Mouse (Mus musculus): Measurements from ENCODE around the gene Rbm5. TPM values are rescaled to one million over a fixed set of nuclear protein-coding genes. Genes with fewer than 3 reads are reported as not detected.

The Rbm5 gene
- polyA plus RNA-seq (2021; fragmentation: Nextera tagmentation), result 31.9 and 37.2 TPM in 2 replicates
- long read RNA-seq, experiment 1, transcript Rbm5-214 (25 exons, 3,205 nt), result major isoform, 11 of 54 reads
- long read RNA-seq, experiment 1, partial matches to known transcripts, result 38 of 54 reads
- long read RNA-seq, experiment 1, other reads (novel, unspliced or antisense), result 4 of 54 reads
- long read RNA-seq, experiment 2, full-length matches to known transcripts, result 233 of 374 reads
- long read RNA-seq, experiment 2, partial matches to known transcripts, result 108 of 374 reads
- long read RNA-seq, experiment 2, other reads (novel, unspliced or antisense), result 33 of 374 reads

DNA sequence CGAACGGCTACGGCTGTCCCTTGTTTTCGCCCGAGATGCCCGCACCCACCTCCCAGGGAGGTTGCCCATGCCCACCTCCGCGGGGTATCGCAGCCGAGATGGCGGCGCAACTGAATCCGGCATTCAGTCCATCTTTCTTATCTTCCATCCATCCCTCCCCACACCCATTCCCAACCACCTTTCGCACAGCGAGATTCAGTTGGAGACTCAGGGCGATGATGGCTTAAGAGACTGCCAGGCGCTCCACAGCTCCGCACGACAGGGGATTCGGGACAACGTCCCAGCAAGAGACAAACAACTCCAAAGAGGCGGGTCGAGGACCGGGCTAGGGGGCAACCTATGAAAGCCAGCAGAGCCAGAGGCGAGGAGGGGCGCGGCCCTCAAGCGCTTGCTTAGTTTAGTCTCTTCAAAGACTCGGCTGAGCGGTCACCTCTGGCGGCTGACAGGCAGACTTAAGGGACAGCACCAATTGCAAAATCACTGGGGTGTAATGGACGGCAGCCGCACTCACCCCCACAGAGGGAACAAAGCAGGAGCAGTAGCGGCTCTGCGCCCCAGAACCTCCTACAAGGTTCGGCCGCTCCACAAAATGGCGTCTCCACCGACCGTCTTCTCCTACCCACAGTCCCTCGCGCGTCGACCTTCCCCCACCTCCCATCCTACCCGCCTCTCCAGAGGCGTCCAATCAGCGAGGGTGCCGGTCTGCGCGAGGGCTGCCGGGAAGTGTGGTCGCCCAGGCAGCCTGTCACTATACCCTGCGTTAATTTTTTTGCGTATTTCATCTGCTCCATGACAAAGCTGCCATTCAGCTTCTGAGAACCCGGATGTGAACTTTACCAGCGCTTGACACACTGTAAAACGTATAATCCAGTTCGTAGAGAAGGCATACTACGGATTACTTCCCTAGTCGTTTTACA, at the start of gene Rbm5:
Gene Rbm5 (minus strand): TSS at position 623 of the 917 bp plus-strand sequence.

DNA sequence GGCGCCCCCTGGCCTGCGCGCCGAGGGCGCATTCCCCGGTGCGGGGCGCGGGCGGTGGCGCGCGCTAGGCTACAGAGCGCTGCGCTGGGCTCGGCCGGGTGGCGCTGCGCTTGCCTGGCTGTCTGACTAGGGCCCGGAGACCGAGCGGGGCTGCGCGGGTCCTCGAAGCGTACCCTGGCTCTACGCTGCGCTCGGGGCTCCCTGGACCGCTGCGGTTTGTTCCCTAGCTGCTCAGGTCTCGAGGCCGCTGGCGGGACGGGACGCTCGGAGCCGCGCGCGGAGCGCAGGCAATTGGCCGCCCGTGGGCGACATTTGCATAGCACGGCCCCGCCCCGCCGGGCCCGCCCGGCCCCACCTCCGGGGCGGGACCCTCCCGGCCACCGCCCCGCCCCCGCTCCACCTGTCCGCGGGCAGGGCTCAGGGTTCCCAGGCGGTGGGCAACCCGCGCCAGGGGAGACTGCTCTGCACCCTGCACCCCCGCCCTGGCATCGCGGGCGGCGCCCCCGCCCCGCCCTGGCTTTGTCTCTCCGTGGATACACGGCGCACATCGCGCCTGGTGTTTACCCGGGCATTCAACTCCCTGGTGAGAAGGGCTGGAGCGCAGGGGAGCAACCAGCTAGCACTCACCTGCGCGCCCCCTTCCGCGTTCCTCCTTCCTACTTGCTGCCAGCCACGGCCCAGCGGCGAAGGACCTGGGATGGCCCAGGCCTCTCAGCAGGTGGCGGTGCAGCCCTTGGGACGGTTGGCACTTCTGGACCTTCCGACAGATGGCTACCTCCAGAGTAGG, 60.9 kb downstream of the Rbm5 start, which contains the start of gene Sema3f:
Gene Sema3f (minus strand): TSS at position 779 of the 787 bp plus-strand sequence.

Other genes starting within 250 kb of the Rbm5 start
- gene Tmem115, start 237.1 kb downstream of the Rbm5 start, polyA plus RNA-seq (2021; fragmentation: Nextera tagmentation), result 40.5 and 46.0 TPM in 2 replicates
- 44.2 and 47.5 TPM in 2 replicates for gene Cyb561d2, start 228.8 kb downstream of the Rbm5 start, polyA plus RNA-seq (2021; fragmentation: Nextera tagmentation)
- 63.1 and 69.0 TPM in 2 replicates for gene Nprl2, start 228.8 kb downstream of the Rbm5 start, polyA plus RNA-seq (2021; fragmentation: Nextera tagmentation)
- gene Zmynd10, start 223.7 kb downstream of the Rbm5 start, polyA plus RNA-seq (2021; fragmentation: Nextera tagmentation), result 4.1 and 7.1 TPM in 2 replicates
- 9.8 and 10.1 TPM in 2 replicates for gene Rassf1, start 219.4 kb downstream of the Rbm5 start, polyA plus RNA-seq (2021; fragmentation: Nextera tagmentation)
- gene Tusc2, start 207.7 kb downstream of the Rbm5 start, polyA plus RNA-seq (2021; fragmentation: Nextera tagmentation), result 100 and 108 TPM in 2 replicates
- 16.4 and 16.9 TPM in 2 replicates for gene Hyal2, start 203.1 kb downstream of the Rbm5 start, polyA plus RNA-seq (2021; fragmentation: Nextera tagmentation)
- gene Hyal1, start 194.1 kb downstream of the Rbm5 start, polyA plus RNA-seq (2021; fragmentation: Nextera tagmentation), result 3.7 and 4.0 TPM in 2 replicates
- gene Naa80, start 192.1 kb downstream of the Rbm5 start, polyA plus RNA-seq (2021; fragmentation: Nextera tagmentation), result 9.6 and 9.7 TPM in 2 replicates
- 0.40 and 1.7 TPM in 2 replicates for gene Hyal3, start 190.2 kb downstream of the Rbm5 start, polyA plus RNA-seq (2021; fragmentation: Nextera tagmentation)
- gene Ifrd2, start 183.4 kb downstream of the Rbm5 start, polyA plus RNA-seq (2021; fragmentation: Nextera tagmentation), result 4.4 and 4.7 TPM in 2 replicates
- 1.4 and 9.8 TPM in 2 replicates for gene Sema3b, start 161.8 kb downstream of the Rbm5 start, polyA plus RNA-seq (2021; fragmentation: Nextera tagmentation)
- gene Gnai2, start 135.6 kb downstream of the Rbm5 start, polyA plus RNA-seq (2021; fragmentation: Nextera tagmentation), result 26.4 and 30.7 TPM in 2 replicates
- 43.1 and 65.0 TPM in 2 replicates for gene Slc38a3, start 101.5 kb downstream of the Rbm5 start, polyA plus RNA-seq (2021; fragmentation: Nextera tagmentation)
- gene Gnat1, start 91.3 kb downstream of the Rbm5 start, polyA plus RNA-seq (2021; fragmentation: Nextera tagmentation), result 26.0 and 27.1 TPM in 2 replicates
- 0.31 and 1.1 TPM in 2 replicates for gene Sema3f, start 60.5 kb downstream of the Rbm5 start, polyA plus RNA-seq (2021; fragmentation: Nextera tagmentation)
- gene Rbm6, start 102.2 kb upstream of the Rbm5 start, polyA plus RNA-seq (2021; fragmentation: Nextera tagmentation), result 20.0 and 20.5 TPM in 2 replicates
- gene Mon1a, start 117.2 kb upstream of the Rbm5 start, polyA plus RNA-seq (2021; fragmentation: Nextera tagmentation), result 22.7 and 22.9 TPM in 2 replicates
- gene Mst1r, start 135.9 kb upstream of the Rbm5 start, polyA plus RNA-seq (2021; fragmentation: Nextera tagmentation), result 0.25 and 0.41 TPM in 2 replicates
- not detected in 2 replicates for gene Actl11, start 157.5 kb upstream of the Rbm5 start, polyA plus RNA-seq (2021; fragmentation: Nextera tagmentation)
- gene Camkv, start 164.7 kb upstream of the Rbm5 start, polyA plus RNA-seq (2021; fragmentation: Nextera tagmentation), result 314 and 331 TPM in 2 replicates
- gene Traip, start 179.1 kb upstream of the Rbm5 start, polyA plus RNA-seq (2021; fragmentation: Nextera tagmentation), result 2.6 and 3.4 TPM in 2 replicates
- 3.0 TPM in 2 replicates for gene Uba7, start 204.5 kb upstream of the Rbm5 start, polyA plus RNA-seq (2021; fragmentation: Nextera tagmentation)
- 0.18 and 0.20 TPM in 2 replicates for gene Gm20661, start 212.1 kb upstream of the Rbm5 start, polyA plus RNA-seq (2021; fragmentation: Nextera tagmentation)
- gene Inka1, start 214.9 kb upstream of the Rbm5 start, polyA plus RNA-seq (2021; fragmentation: Nextera tagmentation), result 6.1 and 7.3 TPM in 2 replicates
- gene Cdhr4, start 221.5 kb upstream of the Rbm5 start, polyA plus RNA-seq (2021; fragmentation: Nextera tagmentation), result 4.6 and 7.8 TPM in 2 replicates
- gene Gm20662, start 225.4 kb upstream of the Rbm5 start, polyA plus RNA-seq (2021; fragmentation: Nextera tagmentation), result not detected in 2 replicates
- 22.1 and 23.0 TPM in 2 replicates for gene Ip6k1, start 231.5 kb upstream of the Rbm5 start, polyA plus RNA-seq (2021; fragmentation: Nextera tagmentation)

Data from layer of hippocampus, adult 6 months (tissue).